Mouse (Mus musculus) ovary, adult 2 months (tissue): ENCODE data around the gene Spata31d1c. TPM values are rescaled to one million over a fixed set of nuclear protein-coding genes. Genes with fewer than 3 reads are reported as not detected.

Experiments used
- polyA plus RNA-seq: library from polyadenylated mRNA; depleted of rRNA; stranded (reverse); fragments of >200 nt; gene quantifications from 2 replicates; pipeline ENCODE4 v1.2.3, GENCODE M21; 2012; rRNA removed

Gene Spata31d1c
- not detected in 2 replicates for polyA plus RNA-seq

DNA sequence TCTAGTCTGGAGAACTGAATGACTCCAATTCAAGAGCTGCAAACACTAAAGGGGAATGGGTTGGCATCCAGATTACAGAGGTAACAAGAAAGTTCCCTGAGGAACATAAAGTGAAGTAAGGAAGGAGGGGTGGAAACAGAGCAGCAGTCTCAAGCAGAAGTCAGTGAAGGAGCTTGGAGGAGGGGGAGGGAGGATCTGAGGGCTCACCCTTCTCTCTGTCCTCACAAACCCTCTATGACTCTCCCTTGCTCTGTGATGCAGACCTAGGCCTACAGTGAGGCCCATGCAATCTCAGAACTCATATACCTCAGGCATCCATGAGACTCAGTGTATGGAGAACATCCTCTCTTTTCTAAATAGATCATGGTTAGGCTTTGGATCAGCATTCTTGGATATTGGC lies at the start of gene Spata31d1c:
Spata31d1c (plus strand) TSS at position 301 of the 400 bp plus-strand sequence.

DNA sequence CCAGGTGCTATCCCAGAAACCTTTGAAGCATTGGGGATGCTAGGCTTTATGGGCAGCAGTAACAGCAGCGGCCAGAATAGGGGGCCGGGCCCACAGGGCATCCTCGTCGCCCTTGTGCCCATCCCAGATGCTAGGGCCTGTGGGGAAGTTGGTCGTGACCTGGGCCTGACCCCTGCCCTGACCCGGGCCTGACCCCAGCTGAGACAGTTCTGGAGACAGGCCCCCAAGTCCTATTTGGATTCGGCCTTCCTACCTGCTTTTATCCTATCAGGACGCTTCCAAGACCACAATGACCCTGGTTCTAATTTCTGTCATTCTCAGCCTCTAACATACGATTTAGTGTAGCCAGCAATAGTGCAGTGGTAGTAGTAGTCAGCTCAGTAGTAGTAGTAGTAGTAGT lies 19.8 kb downstream of the Spata31d1c start, which contains the start of gene Prss47:
Prss47 (minus strand) TSS at position 101 of the 400 bp plus-strand sequence.

Other genes with a start within 250 kb of the Spata31d1c start
- gene Cntnap3, start 129.1 kb upstream of the Spata31d1c start, polyA plus RNA-seq: 0.09 and 0.24 TPM in 2 replicates
- not detected in 2 replicates for gene Spata31, start 115.7 kb upstream of the Spata31d1c start, polyA plus RNA-seq
- gene Prss47, start 19.7 kb downstream of the Spata31d1c start, polyA plus RNA-seq: not detected in 2 replicates
- gene Mfsd14b, start 79.9 kb downstream of the Spata31d1c start, polyA plus RNA-seq: 15.1 and 19.7 TPM in 2 replicates
- not detected in 2 replicates for gene Olfr465-ps1, start 105.0 kb downstream of the Spata31d1c start, polyA plus RNA-seq
- not detected in 2 replicates for gene Olfr466, start 117.2 kb downstream of the Spata31d1c start, polyA plus RNA-seq
- gene Nlrp4f, start 172.9 kb downstream of the Spata31d1c start, polyA plus RNA-seq: 0.76 and 1.1 TPM in 2 replicates
- gene Gm10775, start 226.5 kb downstream of the Spata31d1c start, polyA plus RNA-seq: 0.12 and 0.21 TPM in 2 replicates
- gene Zfp369, start 245.8 kb downstream of the Spata31d1c start, polyA plus RNA-seq: 18.1 and 19.2 TPM in 2 replicates